In the genomic region with DNA sequence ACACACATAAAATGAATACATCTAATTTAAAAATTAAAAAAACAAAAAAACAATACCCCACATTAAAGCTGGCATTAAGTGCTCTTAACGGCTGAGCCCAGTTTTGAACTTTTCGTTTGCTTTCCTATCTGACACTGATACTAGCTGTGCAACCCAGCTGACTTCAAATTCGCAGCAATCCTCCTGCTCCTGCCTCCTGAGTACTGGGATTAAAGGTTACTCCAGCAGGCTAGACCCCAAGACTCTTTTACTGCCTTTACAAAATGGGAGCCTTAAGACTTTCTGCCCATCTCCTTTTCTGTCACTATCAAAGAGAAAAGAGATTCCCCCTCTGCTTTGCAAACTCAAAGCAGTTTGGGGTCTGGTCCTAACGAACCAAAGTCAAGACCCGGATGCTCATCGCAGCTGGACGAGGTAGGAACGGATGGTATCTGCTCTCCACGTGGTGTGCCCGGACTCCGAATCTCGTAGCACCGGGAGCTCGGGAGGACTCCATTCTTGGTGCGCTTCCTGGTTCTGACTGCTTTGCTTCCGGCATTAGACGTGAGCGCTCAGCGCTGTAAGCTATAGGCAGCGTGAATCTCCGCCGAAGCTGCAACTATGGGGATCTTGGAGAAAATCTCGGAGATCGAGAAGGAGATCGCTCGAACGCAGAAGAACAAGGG, we compare ENCODE assay signal across 8 mouse cellular contexts. TPM values are rescaled to one million over a fixed set of nuclear protein-coding genes. Genes with fewer than 3 reads are reported as not detected.
A peak's percentile ranks its signal among the peaks of the same experiment; 100 is the strongest.
DNase-seq lines count a peak whose midpoint lies in the region; ATAC-seq lines count a peak whose summit lies in the region.

A gene (plus strand): TSS at position 512 of the 665 bp plus-strand sequence.

- DNase-seq in adipocyte (ENCODE audit: low spot score), result peak; percentile 93
- peak; percentile 96 for DNase-seq in embryo, embryonic 10 days (ENCODE audit: low spot score)
- peak; percentile 83 for DNase-seq in gastrocnemius, postnatal 10 days
- DNase-seq in induced T-regulatory cell, adult 2 months (ENCODE audit: low read depth), result peak; percentile 95
- DNase-seq in left cerebral cortex, adult 9 months (ENCODE audit: low spot score in 2 of 2), result peak; percentile 55 to 91
- DNase-seq in right cerebral cortex, postnatal 14 days, result peak; percentile 88
- DNase-seq in urinary bladder, postnatal 36 days (ENCODE audit: low spot score in 2 of 2), result peak; percentile 86 to 89

- ATAC-seq in megakaryocyte progenitor cell, adult 5-6 weeks (replicated peaks; ENCODE audit: poor library complexity), result peak; percentile 99

RNA-seq across cellular contexts. Expression of the gene that starts here (rescaled TPM):
- total RNA-seq in gastrocnemius, postnatal 10 days (2021), result 10 to 100 TPM; 32.6 to 34.0 TPM
- 34.4 and 39.0 TPM in 2 replicates for total RNA-seq in megakaryocyte progenitor cell, adult 5-6 weeks (2015)
- total RNA-seq in megakaryocyte progenitor cell, adult 5-6 weeks (2017), result 57.7 and 58.8 TPM in 2 replicates

Comparison
In these comparisons a context has a peak if more than half of its experiments do, and no peak if none do; other contexts are left out.
1. Peak in every context shown above with its lines: DNase-seq and ATAC-seq.